Mouse (Mus musculus) ES-E14 (cell line): ENCODE results near the gene Neb. TPM values are rescaled to one million over a fixed set of nuclear protein-coding genes. Genes with fewer than 3 reads are reported as not detected.

Source experiments
- DNase-seq: peaks from one replicate; pipeline ENCODE4 v3.0.0-alpha.2; 2013; ENCODE audit warnings: low read depth, low spot score
- H3K27ac ChIP-seq: 2 replicates; pipeline ENCODE4 v1.5.1; 2012; ENCODE audit warnings: low read depth, mild to moderate bottlenecking, low read length, moderate library complexity, mixed read lengths; ENCODE audit not compliant: poor library complexity, insufficient read depth, severe bottlenecking
- H3K36me3 ChIP-seq: 2 replicates; pipeline ENCODE4 v1.6.1; 2012; ENCODE audit warnings: mild to moderate bottlenecking, low read length, moderate library complexity, mixed read lengths; ENCODE audit not compliant: control insufficient read depth, poor library complexity, insufficient read depth, severe bottlenecking
- H3K4me1 ChIP-seq, 2 experiments: fragments of 150-350 bp in 1 of 2; sonication (generic) in 1 of 2; 2 replicates each; pipeline ENCODE4 v1.6.1; 2012; ENCODE audit warnings: low read length in 2 of 2, mild to moderate bottlenecking in 1 of 2, mixed read lengths in 1 of 2; ENCODE audit not compliant: control insufficient read depth in 2 of 2, insufficient read depth in 2 of 2, poor library complexity in 1 of 2
- H3K4me3 ChIP-seq, 2 experiments: fragments of 150-350 bp in 1 of 2; sonication (generic) in 1 of 2; 2 replicates each; pipeline ENCODE4 v1.5.1; 2012; ENCODE audit warnings: low read length in 2 of 2, low read depth in 1 of 2, mild to moderate bottlenecking in 1 of 2, mixed read lengths in 1 of 2; ENCODE audit not compliant: insufficient read depth in 1 of 2, poor library complexity in 1 of 2, severe bottlenecking in 1 of 2
- H3K9ac ChIP-seq: 2 replicates; pipeline ENCODE4 v1.6.1; 2012; ENCODE audit warnings: low read depth, mild to moderate bottlenecking, low read length, mixed read lengths; ENCODE audit not compliant: poor library complexity, insufficient read depth, severe bottlenecking
- H3K9me3 ChIP-seq: fragments of 150-350 bp; sonication (generic); 2 replicates; pipeline ENCODE4 v1.6.1; 2012; ENCODE audit warnings: low read depth, mild to moderate bottlenecking, low read length; ENCODE audit not compliant: control insufficient read depth, insufficient read depth
- CHD2 ChIP-seq: IDR thresholded peaks from 2 replicates; pipeline ENCODE4 v1.6.1; 2014; ENCODE audit warnings: mild to moderate bottlenecking, low read depth, low read length, inconsistent platforms
- HCFC1 ChIP-seq: IDR thresholded peaks from 2 replicates; pipeline ENCODE4 v1.6.1; 2012; ENCODE audit warnings: low read length, inconsistent platforms, borderline replicate concordance; ENCODE audit not compliant: insufficient read depth
- MAFK ChIP-seq: IDR thresholded peaks from 2 replicates; pipeline ENCODE4 v1.6.1; 2014; ENCODE audit warnings: mild to moderate bottlenecking, low read depth, low read length, inconsistent platforms; ENCODE audit not compliant: insufficient read depth
- ZC3H11A ChIP-seq: IDR thresholded peaks from 2 replicates; pipeline ENCODE4 v1.6.1; 2012; ENCODE audit warnings: low read depth, mild to moderate bottlenecking, inconsistent platforms, low read length, borderline replicate concordance
- ZNF384 ChIP-seq: IDR thresholded peaks from 2 replicates; pipeline ENCODE4 v1.6.1; 2012; ENCODE audit warnings: low read depth, low read length, inconsistent platforms
- in situ Hi-C, 2 experiments: fragments of 600-800 bp; cut with MboI; formaldehyde crosslinking; loops; one replicate each; pipeline ENCODE4 v1.15.1; 2025; ENCODE audit warnings: low sequenced_read_pairs in 2 of 2, inconsistent platforms in 1 of 2; ENCODE audit not compliant: unreplicated experiment in 2 of 2
- total RNA-seq: library from RNA; depleted of rRNA; stranded (reverse); fragments of 300-350 nt; gene quantifications from 2 replicates; pipeline ENCODE4 v1.2.3, GENCODE M21; 2012

The Neb gene
- total RNA-seq, 1 experiment, result 5.1 TPM

GRCm38 (mm10) chr2:52193629-52194028 is 184.6 kb downstream of the Neb start:
- TF ChIP-seq MAFK (no peak), HCFC1 (no peak), ZNF384 (no peak), CHD2 (no peak), ZC3H11A (no peak)
- Histone ChIP-seq H3K36me3 (no peaks in the 10 kb centered on the region), H3K9me3 (no peaks in the 10 kb centered on the region), H3K9ac (no peak overlapping the region), H3K4me3 (no peak overlapping the region), H3K27ac (no peak overlapping the region), H3K4me1 (no peaks in the 10 kb centered on the region)
- in situ Hi-C loops, result no loop called here
- no peak for DNase-seq

GRCm38 (mm10) chr2:52179678-52180077 is 198.6 kb downstream of the Neb start:
- in situ Hi-C loops, result no loop called here
- H3K27ac ChIP-seq, result no peak overlapping the region
- no peaks in the 10 kb centered on the region for H3K4me1 ChIP-seq

GRCm38 (mm10) chr2:52177726-52178125 is 200.5 kb downstream of the Neb start:
- H3K36me3 ChIP-seq, result no peaks in the 10 kb centered on the region
- no peaks in the 10 kb centered on the region for H3K9me3 ChIP-seq
- in situ Hi-C loops, result no loop called here
- no peak overlapping the region for H3K9ac ChIP-seq
- H3K27ac ChIP-seq, result no peak overlapping the region
- TF ChIP-seq MAFK (no peak), HCFC1 (no peak), CHD2 (no peak), ZC3H11A (no peak), ZNF384 (no peak)
- no peak for DNase-seq
- peaks cover 0 to 1% of the 10 kb centered on the region in 2 experiments; a peak in 2 of 4 replicates for H3K4me1 ChIP-seq
- H3K4me3 ChIP-seq, result no peak overlapping the region

More at GRCm38 (mm10) chr2:52179678-52180077, 198.6 kb downstream of the Neb start:
- H3K4me3 ChIP-seq, result no peak overlapping the region
- H3K9ac ChIP-seq, result no peak overlapping the region
- no peaks in the 10 kb centered on the region for H3K36me3 ChIP-seq
- TF ChIP-seq ZC3H11A, result no peak
- TF ChIP-seq MAFK, result no peak
- TF ChIP-seq HCFC1, result no peak
- no peak for TF ChIP-seq CHD2
- no peak for TF ChIP-seq ZNF384
- no peak for DNase-seq
- no peaks in the 10 kb centered on the region for H3K9me3 ChIP-seq

GRCm38 (mm10) chr2:52177184-52177583 is 201.1 kb downstream of the Neb start:
- no peak for DNase-seq
- Histone ChIP-seq H3K9me3 (no peaks in the 10 kb centered on the region), H3K4me1 (peaks cover 0 to 3% of the 10 kb centered on the region in 2 experiments; a peak in 2 of 4 replicates), H3K36me3 (no peaks in the 10 kb centered on the region), H3K4me3 (no peak overlapping the region), H3K9ac (no peak overlapping the region), H3K27ac (no peak overlapping the region)
- TF ChIP-seq MAFK (no peak), CHD2 (no peak), ZNF384 (no peak), HCFC1 (no peak), ZC3H11A (no peak)
- in situ Hi-C loops, result no loop called here

GRCm38 (mm10) chr2:52176537-52176936 is 201.7 kb downstream of the Neb start:
- in situ Hi-C loops, result no loop called here

More at GRCm38 (mm10) chr2:52176537-52176936, 201.7 kb downstream of the Neb start:
- no peak for DNase-seq
- H3K4me1 ChIP-seq, result peaks cover 0 to 3% of the 10 kb centered on the region in 2 experiments; a peak in 2 of 4 replicates
- no peak overlapping the region for H3K27ac ChIP-seq
- TF ChIP-seq HCFC1, result no peak
- no peak for TF ChIP-seq CHD2
- no peak for TF ChIP-seq ZC3H11A
- TF ChIP-seq MAFK, result no peak
- TF ChIP-seq ZNF384, result no peak
- no peak overlapping the region for H3K9ac ChIP-seq
- H3K9me3 ChIP-seq, result no peaks in the 10 kb centered on the region
- no peak overlapping the region for H3K4me3 ChIP-seq
- no peaks in the 10 kb centered on the region for H3K36me3 ChIP-seq
